Mouse (Mus musculus) embryonic fibroblast, embryonic 13.5 days (primary cell): ENCODE results near the gene Sept4.

ENCODE experiments used
- CTCF ChIP-seq: IDR thresholded peaks from 2 replicates; pipeline ENCODE4 v1.5.1; 2011; ENCODE audit warnings: mild to moderate bottlenecking, control low read depth, low read length, moderate library complexity, borderline replicate concordance; ENCODE audit not compliant: insufficient read depth
- POLR2A ChIP-seq: IDR thresholded peaks from 2 replicates; pipeline ENCODE4 v1.6.1; 2011; ENCODE audit warnings: low read depth, mild to moderate bottlenecking, control low read depth, low read length, moderate library complexity

DNA sequence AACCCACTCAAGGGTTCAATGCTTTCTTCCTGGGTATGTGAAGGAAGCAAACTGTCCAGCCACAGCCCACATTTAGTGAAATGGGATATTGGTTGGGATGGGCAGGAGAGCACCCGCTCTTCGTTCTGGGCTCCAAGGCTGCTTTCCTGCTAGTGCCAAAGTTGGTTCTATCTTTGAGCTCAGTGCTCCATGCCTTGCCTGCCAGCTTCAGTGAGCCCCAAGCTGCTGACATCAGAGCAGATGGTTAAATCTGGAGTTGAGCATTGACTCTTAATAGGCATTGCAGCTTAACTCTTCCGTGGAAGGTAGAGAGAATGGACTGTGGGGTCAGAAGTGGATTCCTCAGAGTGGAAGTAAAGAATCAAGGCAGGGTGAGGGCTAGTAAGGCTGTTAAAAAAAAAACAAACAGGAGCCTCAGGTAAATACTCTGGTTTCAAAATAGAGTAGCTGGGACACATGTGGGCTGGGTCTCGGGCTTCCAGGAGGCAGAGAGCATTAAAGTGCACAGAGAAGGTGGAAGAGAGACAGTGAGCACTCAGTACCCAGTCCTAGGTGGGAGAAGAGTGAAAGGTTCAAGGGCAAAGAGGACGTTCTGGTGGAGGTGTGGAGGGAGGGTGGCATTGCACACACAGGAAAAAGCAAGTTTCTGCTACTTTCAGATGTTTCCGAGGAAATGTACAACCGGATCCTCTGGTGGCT, at the start of gene Sept4:
- no peak for TF ChIP-seq POLR2A
- TF ChIP-seq CTCF = no peak
